Mouse (Mus musculus) lung, adult 10 weeks (tissue): Measurements from ENCODE around the gene Rufy1. TPM values are rescaled to one million over a fixed set of nuclear protein-coding genes. Genes with fewer than 3 reads are reported as not detected.

Experiments used
- polyA plus RNA-seq: library from polyadenylated mRNA; stranded (reverse); fragments of 350-450 nt; fragmentation: Illumina TruSeq; extraction: RNeasy Lipid Tissue Mini Kit (QIAGEN cat#74804); gene quantifications from one replicate; pipeline ENCODE4 v1.2.3, GENCODE M21; 2014; ENCODE audit warnings: low read depth, low replicate concordance; ENCODE audit not compliant: insufficient read depth

Rufy1 gene
- 16.7 TPM for polyA plus RNA-seq

GRCm38 (mm10) chr11:50430277-50431133 is at the start of gene Rufy1:
Rufy1 (minus strand) TSS chr11:50431125.

GRCm38 (mm10) chr11:50376911-50377891 is 53.7 kb downstream of the Rufy1 start, which contains the start of gene Hnrnph1:
Hnrnph1 (plus strand) TSS chr11:50376990.

GRCm38 (mm10) chr11:50354162-50354561 is 76.8 kb downstream of the Rufy1 start, which contains the start of gene Cby3:
Cby3 (plus strand) TSS chr11:50354462.

Other genes with a start within 250 kb of the Rufy1 start
- 272 TPM for gene Sqstm1, start 220.3 kb downstream of the Rufy1 start, polyA plus RNA-seq
- 42.6 TPM for gene Mgat4b, start 220.2 kb downstream of the Rufy1 start, polyA plus RNA-seq
- 41.3 TPM for gene Ltc4s, start 192.5 kb downstream of the Rufy1 start, polyA plus RNA-seq
- gene Maml1, start 138.8 kb downstream of the Rufy1 start, polyA plus RNA-seq: 8.0 TPM
- 89.9 TPM for gene Canx, start 105.5 kb downstream of the Rufy1 start, polyA plus RNA-seq
- not detected for gene Cby3, start 76.7 kb downstream of the Rufy1 start, polyA plus RNA-seq
- 211 TPM for gene Hnrnph1, start 54.1 kb downstream of the Rufy1 start, polyA plus RNA-seq
- 9.0 TPM for gene Adamts2, start 171.0 kb upstream of the Rufy1 start, polyA plus RNA-seq